Mouse (Mus musculus) forebrain, embryonic 16.5 days (tissue): Measurements from ENCODE around the gene Gast. TPM values are rescaled to one million over a fixed set of nuclear protein-coding genes. Genes with fewer than 3 reads are reported as not detected.

ENCODE experiments used
- ATAC-seq: fragments of 200-750 bp; cut with Nextera tagmentation; 2 replicates; pipeline ENCODE4 v1.8.0; 2017; ENCODE audit warnings: mild to moderate bottlenecking, moderate library complexity
- H3K27ac ChIP-seq: fragments of 300-500 bp; sonication (generic); 2 replicates; pipeline ENCODE4 v1.5.1; 2014; ENCODE audit warnings: low read length, control low read depth
- H3K27me3 ChIP-seq: fragments of 300-500 bp; sonication (generic); replicated peaks from 2 replicates; pipeline ENCODE4 v1.6.1; 2014; ENCODE audit warnings: low read length; ENCODE audit not compliant: control insufficient read depth, insufficient read depth
- H3K36me3 ChIP-seq: fragments of 300-500 bp; sonication (generic); 2 replicates; pipeline ENCODE4 v1.6.1; 2014; ENCODE audit not compliant: control insufficient read depth, insufficient read depth
- H3K4me1 ChIP-seq: fragments of 300-500 bp; sonication (generic); replicated peaks from 2 replicates; pipeline ENCODE4 v1.6.1; 2014; ENCODE audit warnings: low read length; ENCODE audit not compliant: control insufficient read depth, insufficient read depth
- H3K4me2 ChIP-seq: fragments of 300-500 bp; sonication (generic); 2 replicates; pipeline ENCODE4 v1.6.1; 2014; ENCODE audit warnings: mild to moderate bottlenecking, low read length, control low read depth
- H3K4me3 ChIP-seq: fragments of 300-500 bp; sonication (generic); replicated peaks from 2 replicates; pipeline ENCODE4 v1.5.1; 2014; ENCODE audit warnings: mild to moderate bottlenecking, low read length, control low read depth
- H3K9ac ChIP-seq: fragments of 300-500 bp; sonication (generic); replicated peaks from 2 replicates; pipeline ENCODE4 v1.6.1; 2014; ENCODE audit warnings: low read depth, low read length, control low read depth
- H3K9me3 ChIP-seq: fragments of 300-500 bp; sonication (generic); 2 replicates; pipeline ENCODE4 v1.6.1; 2016; ENCODE audit warnings: low read length; ENCODE audit not compliant: control insufficient read depth
- WGBS: fragments of 180-500 bp; shearing (Covaris S2); extraction: QIAGEN DNeasy Blood & Tissue Kit; methylation state at CpG from one replicate; pipeline ENCODE4 v1.1.7; 2014; 5-methylcytosine and 5-hydroxymethylcytosine counted together
- polyA plus RNA-seq: library from polyadenylated mRNA; unstranded; fragments of >200 nt; fragmentation: Nextera tagmentation; extraction: Ambion mirVana; gene quantifications from 2 replicates; pipeline ENCODE4 v1.2.1, GENCODE M21; 2015

Gast gene
- polyA plus RNA-seq, 1 experiment from 2014 or later = not detected

- Histone ChIP-seq H3K36me3 (peaks cover 7% of the 10 kb centered on the region; the same call in 1 of the 2 replicates), H3K9me3 (no peaks in the 10 kb centered on the region), H3K4me1 (no peaks in the 10 kb centered on the region), H3K27me3 (no peaks in the 10 kb centered on the region), H3K4me3 (no peak overlapping the region), H3K9ac (no peak overlapping the region), H3K4me2 (no peak overlapping the region), H3K27ac (no peak overlapping the region)
- 87% methylated on average over 7 of the region's 7 CpGs for WGBS
- no peak for ATAC-seq
These were observed 34.9 kb downstream of the Gast start for GRCm38 (mm10) chr11:100369145-100369544.

GRCm38 (mm10) chr11:100369822-100370221 is 35.6 kb downstream of the Gast start:
- no peak for ATAC-seq
- no peak overlapping the region for H3K4me2 ChIP-seq
- no peak overlapping the region for H3K4me3 ChIP-seq
- 85% methylated on average over 8 of the region's 8 CpGs for WGBS
- no peaks in the 10 kb centered on the region for H3K4me1 ChIP-seq
- no peaks in the 10 kb centered on the region for H3K27me3 ChIP-seq
- no peak overlapping the region for H3K27ac ChIP-seq
- no peak overlapping the region for H3K9ac ChIP-seq
- H3K9me3 ChIP-seq = no peaks in the 10 kb centered on the region
- peaks cover 9% of the 10 kb centered on the region; the same call in 1 of the 2 replicates for H3K36me3 ChIP-seq

DNA sequence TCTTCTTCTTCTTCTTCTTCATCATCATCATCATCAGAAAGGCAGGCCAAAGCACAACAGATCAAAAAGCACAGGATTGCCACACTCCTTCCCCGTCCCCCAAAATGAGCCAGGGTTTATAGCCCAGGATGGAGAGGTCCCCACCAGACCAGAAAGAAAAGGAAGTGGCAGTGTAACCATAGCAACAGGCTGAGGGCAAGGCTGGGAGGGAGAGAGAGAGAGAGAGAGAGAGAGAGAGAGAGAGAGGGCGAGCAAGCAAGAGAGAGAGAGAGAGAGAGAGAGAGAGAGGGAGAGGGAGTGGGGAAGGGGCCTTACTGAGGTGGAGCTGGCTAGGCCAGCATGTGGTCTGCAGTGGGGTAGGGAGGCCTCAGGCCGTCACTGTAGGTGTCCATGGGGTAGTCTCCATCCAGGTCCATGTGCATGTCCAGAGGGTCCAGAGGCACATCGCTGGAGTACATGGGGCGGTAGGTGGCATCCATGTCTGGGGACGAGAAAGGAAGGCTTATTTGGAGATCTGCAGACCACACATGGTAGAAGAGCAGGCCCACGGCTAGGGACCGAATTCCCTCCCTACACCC is 37.9 kb downstream of the Gast start:
- no peaks in the 10 kb centered on the region for H3K4me1 ChIP-seq
- no peak overlapping the region for H3K4me2 ChIP-seq
- no peak overlapping the region for H3K4me3 ChIP-seq
- ATAC-seq = no peak
- H3K27ac ChIP-seq = no peak overlapping the region
- H3K9ac ChIP-seq = no peak overlapping the region
- 75% methylated on average over 7 of the region's 8 CpGs for WGBS
- H3K27me3 ChIP-seq = no peaks in the 10 kb centered on the region
- H3K9me3 ChIP-seq = no peaks in the 10 kb centered on the region
- peaks cover 22% of the 10 kb centered on the region for H3K36me3 ChIP-seq

DNA sequence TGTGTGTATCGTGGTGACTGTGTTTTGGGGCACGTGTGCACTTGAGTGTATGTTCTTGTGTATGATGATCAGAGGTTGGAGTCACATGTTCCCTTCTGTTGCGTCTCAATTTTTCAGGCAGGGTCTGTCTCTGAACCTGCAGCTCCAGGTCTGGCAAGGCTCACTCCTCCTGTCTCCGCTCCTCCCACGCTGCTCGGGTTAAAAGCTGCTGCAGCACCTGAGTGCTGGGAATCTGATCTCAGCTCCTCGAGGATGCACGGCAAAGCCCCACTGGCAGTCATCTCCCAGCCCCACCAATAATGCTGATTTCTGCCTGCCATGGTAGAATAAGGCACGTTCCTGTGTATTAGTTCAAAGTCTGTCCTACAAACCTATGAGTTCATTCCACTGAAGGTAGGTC is 40.9 kb downstream of the Gast start:
- Histone ChIP-seq H3K9me3 (no peaks in the 10 kb centered on the region), H3K36me3 (peaks cover 26% of the 10 kb centered on the region), H3K4me3 (no peak overlapping the region), H3K27me3 (no peaks in the 10 kb centered on the region), H3K4me1 (no peaks in the 10 kb centered on the region), H3K27ac (no peak overlapping the region), H3K4me2 (no peak overlapping the region), H3K9ac (no peak overlapping the region)
- 91% methylated on average over 9 of the region's 9 CpGs for WGBS
- ATAC-seq = no peak

DNA sequence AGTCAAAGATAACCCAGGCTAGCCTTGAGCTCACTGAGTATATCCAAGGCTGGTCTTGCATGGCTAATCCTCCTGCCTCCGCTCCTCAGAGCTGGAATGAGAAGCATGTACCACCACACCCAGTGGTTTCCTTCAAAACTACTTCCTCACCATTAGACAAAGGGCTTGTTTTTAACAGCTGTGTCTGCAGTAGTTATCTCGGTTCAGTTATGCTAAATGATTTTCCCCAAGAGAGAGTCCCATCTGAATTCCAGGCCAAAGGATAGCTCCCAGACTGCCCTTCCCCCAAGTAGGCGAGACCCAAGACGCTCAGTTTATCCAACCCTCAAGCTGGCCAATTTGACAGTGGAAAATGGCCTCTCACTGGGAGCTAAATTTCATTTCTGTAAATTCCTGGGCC is 41.8 kb downstream of the Gast start:
- H3K9ac ChIP-seq = no peak overlapping the region
- WGBS = 86% methylated on average over 4 of the region's 4 CpGs
- no peaks in the 10 kb centered on the region for H3K27me3 ChIP-seq
- H3K9me3 ChIP-seq = no peaks in the 10 kb centered on the region
- no peak overlapping the region for H3K4me3 ChIP-seq
- peaks cover 26% of the 10 kb centered on the region for H3K36me3 ChIP-seq
- no peaks in the 10 kb centered on the region for H3K4me1 ChIP-seq
- ATAC-seq = no peak
- H3K27ac ChIP-seq = no peak overlapping the region
- H3K4me2 ChIP-seq = no peak overlapping the region

DNA sequence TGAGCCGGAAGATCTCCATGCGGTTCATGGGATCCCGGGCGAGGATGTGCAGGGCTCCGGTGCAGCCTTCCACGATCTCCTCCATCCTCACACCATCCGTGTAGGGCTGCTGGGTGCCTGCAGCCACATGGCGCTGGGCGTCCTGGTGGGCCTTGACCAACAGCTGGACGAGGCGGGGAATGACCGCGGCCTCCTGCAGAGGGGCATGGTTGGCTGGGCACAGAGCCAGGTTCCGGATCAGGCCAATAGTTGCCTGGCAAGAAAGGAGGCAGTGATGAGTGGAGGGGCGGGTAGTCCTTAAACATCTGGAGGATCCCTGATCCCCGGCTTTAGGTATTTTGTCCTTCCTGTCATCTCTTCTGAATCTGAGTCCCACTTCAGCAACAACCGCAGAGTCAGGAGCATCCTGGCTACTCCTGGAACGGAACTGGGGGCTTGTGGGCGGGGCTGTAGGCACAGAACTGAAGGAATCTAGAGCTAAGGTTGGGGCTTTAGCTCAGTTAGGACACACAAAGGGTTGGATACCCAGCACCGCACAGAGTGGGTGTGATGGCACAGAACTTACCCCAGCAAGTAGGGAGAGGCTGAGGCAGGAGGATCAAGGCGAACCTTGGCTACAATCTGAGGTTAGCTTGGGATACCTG is 42.7 kb downstream of the Gast start:
- Histone ChIP-seq H3K9ac (no peak overlapping the region), H3K27ac (no peak overlapping the region), H3K27me3 (no peaks in the 10 kb centered on the region), H3K4me1 (no peaks in the 10 kb centered on the region), H3K9me3 (no peaks in the 10 kb centered on the region), H3K4me2 (no peak overlapping the region), H3K36me3 (peaks cover 26% of the 10 kb centered on the region), H3K4me3 (no peak overlapping the region)
- 89% methylated on average over 21 of the region's 21 CpGs for WGBS
- ATAC-seq = no peak

DNA sequence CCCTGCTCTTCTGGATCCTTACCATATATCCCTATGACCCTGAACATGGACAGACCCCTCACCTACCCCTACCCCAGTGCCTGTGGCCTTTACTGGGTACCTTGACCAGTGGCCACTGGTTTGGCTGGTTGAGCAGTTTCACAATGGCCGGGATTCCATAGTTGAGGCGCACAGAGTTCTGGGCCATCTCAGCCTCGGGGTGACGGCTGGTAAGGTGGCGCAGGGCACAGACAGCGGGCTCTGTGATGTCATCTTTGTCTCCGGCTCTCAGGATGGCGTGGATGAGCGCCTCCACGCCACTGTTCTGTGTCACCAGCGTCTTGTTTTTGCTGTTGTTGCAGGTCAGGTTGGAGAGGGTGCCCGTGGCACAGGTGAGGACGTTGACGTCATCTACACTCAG is 43.8 kb downstream of the Gast start:
- Histone ChIP-seq H3K36me3 (peaks cover 28% of the 10 kb centered on the region), H3K4me1 (no peaks in the 10 kb centered on the region), H3K4me2 (no peak overlapping the region), H3K27ac (no peak overlapping the region), H3K9ac (no peak overlapping the region), H3K9me3 (no peaks in the 10 kb centered on the region), H3K4me3 (no peak overlapping the region), H3K27me3 (no peaks in the 10 kb centered on the region)
- WGBS = 95% methylated on average over 14 of the region's 14 CpGs
- ATAC-seq = no peak

DNA sequence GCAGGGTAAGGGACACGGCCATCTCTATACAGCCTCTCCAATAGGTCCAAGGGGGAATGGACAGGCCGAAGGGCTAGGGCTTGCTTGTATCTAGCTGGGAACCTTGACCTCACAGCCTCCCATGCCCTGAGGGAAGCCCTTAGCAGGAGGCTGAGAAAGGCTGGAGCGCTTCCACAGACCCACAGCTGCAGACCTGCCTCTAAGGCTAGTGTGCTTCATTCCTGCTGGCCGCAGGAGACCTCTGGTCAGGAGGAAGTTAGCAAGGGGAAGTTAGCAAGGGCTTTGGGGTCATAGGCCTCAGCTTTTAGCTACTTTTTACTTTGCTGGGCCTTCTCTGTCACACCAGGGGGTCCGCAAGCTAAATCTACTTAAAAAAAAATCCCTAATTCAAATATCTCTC is 44.2 kb downstream of the Gast start:
- no peak overlapping the region for H3K4me2 ChIP-seq
- H3K9me3 ChIP-seq = no peaks in the 10 kb centered on the region
- no peak overlapping the region for H3K9ac ChIP-seq
- no peak overlapping the region for H3K27ac ChIP-seq
- WGBS = 84% methylated on average over 5 of the region's 5 CpGs
- H3K4me3 ChIP-seq = no peak overlapping the region
- H3K4me1 ChIP-seq = no peaks in the 10 kb centered on the region
- H3K27me3 ChIP-seq = no peaks in the 10 kb centered on the region
- peaks cover 31% of the 10 kb centered on the region for H3K36me3 ChIP-seq
- no peak for ATAC-seq

GRCm38 (mm10) chr11:100379311-100379710 is 45.1 kb downstream of the Gast start:
- Histone ChIP-seq H3K9me3 (no peaks in the 10 kb centered on the region), H3K36me3 (peaks cover 27% of the 10 kb centered on the region), H3K27me3 (no peaks in the 10 kb centered on the region), H3K27ac (no peak overlapping the region), H3K9ac (no peak overlapping the region), H3K4me2 (no peak overlapping the region), H3K4me1 (no peaks in the 10 kb centered on the region), H3K4me3 (no peak overlapping the region)
- ATAC-seq = no peak
- WGBS = 88% methylated on average over 4 of the region's 4 CpGs

- Histone ChIP-seq H3K9ac (no peak overlapping the region), H3K9me3 (no peaks in the 10 kb centered on the region), H3K4me2 (no peak overlapping the region), H3K27me3 (no peaks in the 10 kb centered on the region), H3K27ac (no peak overlapping the region), H3K4me3 (no peak overlapping the region), H3K4me1 (no peaks in the 10 kb centered on the region), H3K36me3 (peaks cover 16% of the 10 kb centered on the region)
- ATAC-seq = no peak
- WGBS = 78% methylated on average over 6 of the region's 6 CpGs
These were observed 48.5 kb downstream of the Gast start for GRCm38 (mm10) chr11:100382682-100383081.
